Mouse (Mus musculus): ENCODE results near the gene Atp5f1. TPM values are rescaled to one million over a fixed set of nuclear protein-coding genes. Genes with fewer than 3 reads are reported as not detected.
"Not testable (repeated sequence)": the region's sequence is repeated elsewhere in the genome, so short reads cannot be mapped to it uniquely, and the experiment has no call there.

Gene Atp5f1
- 491 and 564 TPM in 2 replicates for polyA plus RNA-seq (2015; fragmentation: Nextera tagmentation; extraction: Ambion mirVana)

- peaks cover 29% of the 10 kb centered on the region for H3K4me1 ChIP-seq
- peak within 1 kb of the TSS; percentile 94 for H3K9ac ChIP-seq
- ATAC-seq (replicated peaks; ENCODE audit: low FRiP score): no peak
- no peaks in the 10 kb centered on the region for H3K9me3 ChIP-seq (replicated peaks)
- peak within 1 kb of the TSS; percentile 84 for H3K4me2 ChIP-seq
- WGBS: 11% methylated on average over 6 of the region's 6 CpGs
- peak within 1 kb of the TSS; percentile 90 for H3K27ac ChIP-seq
- peak within 1 kb of the TSS; percentile 98 for H3K4me3 ChIP-seq (replicated peaks)
- H3K36me3 ChIP-seq: peaks cover 59% of the 10 kb centered on the region
- H3K27me3 ChIP-seq: no peaks in the 10 kb centered on the region
Measured at GRCm38 (mm10) chr3:105959999-105960398, at the start of gene Atp5f1. TSS of gene Atp5f1 (minus strand) at chr3:105960099.

DNA sequence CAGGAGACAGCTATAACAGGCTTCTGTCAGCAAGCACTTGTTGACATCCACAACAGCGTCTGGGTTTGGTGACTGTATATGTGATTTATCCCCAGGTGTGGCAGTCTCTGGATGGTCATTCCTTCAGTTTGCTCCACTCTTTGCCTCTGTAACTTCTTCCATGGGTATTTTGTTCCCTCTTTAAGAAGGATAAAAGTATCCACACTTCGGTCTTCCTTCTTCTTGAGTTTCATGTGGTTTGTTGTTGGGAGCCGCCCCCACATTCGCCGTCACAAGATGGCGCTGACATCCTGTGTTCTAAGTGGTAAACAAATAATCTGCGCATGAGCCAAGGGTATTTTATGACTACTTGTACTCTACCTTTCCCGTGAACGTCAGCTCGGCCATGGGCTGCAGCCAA is 43.5 kb upstream of the Atp5f1 start:
- WGBS: 61% methylated on average over 10 of the region's 10 CpGs
- H3K27me3 ChIP-seq; H3K4me3 ChIP-seq (replicated peaks); H3K27ac ChIP-seq; H3K9ac ChIP-seq; H3K36me3 ChIP-seq; H3K4me2 ChIP-seq; H3K9me3 ChIP-seq (replicated peaks); H3K4me1 ChIP-seq; ATAC-seq (replicated peaks; ENCODE audit: low FRiP score): not testable (repeated sequence)

DNA sequence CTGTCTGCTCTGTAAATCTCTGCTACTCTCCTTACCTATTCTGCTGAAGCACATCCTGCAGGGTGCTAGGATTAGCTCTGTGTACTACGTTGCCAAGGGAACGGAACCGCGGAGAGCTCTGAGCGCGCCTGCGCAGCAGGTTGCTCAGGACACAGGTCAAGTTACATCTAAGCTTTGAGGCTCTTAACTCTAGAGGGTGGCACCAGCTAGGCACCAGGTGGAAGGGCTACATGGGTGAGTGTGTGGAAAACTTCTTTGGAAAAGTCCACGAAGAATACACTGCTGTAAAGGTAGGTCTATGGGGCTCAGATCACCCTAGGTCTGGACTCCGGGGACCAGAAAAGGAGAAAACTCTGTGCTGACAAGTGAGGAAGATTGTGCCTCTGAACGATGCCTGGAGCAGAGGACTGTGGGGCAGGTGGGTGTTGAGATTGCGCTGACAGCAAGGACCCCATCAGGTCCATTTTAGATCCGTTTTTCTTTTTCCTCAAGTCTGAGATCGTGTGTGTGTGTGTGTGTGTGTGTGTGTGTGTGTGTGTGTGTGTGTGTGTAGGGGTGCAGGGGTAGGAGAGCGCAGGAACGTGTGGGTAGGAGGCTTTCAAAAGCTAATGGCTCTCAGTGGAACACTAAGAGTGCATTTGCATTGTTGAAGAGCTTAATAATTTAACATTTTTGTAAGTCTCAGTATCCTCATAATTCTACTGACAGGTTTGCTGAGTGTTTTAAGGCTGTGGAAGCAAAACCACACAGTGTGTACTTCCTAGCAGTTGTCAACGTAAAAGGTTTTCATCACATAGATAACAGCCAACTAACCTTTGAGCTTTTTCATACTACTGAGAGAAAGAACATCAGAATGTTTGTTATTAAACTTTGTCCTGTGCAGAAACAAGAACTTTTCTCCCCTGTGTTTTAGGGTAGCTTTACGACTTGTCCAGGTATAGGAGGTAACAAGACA is 41.8 kb upstream of the Atp5f1 start:
- peak overlapping the region; percentile 23 for H3K4me3 ChIP-seq (replicated peaks)
- peak; percentile 98 for ATAC-seq (replicated peaks; ENCODE audit: low FRiP score)
- H3K9me3 ChIP-seq (replicated peaks): no peaks in the 10 kb centered on the region
- H3K4me1 ChIP-seq: 0 out of 2 replicates have a peak, but pooled peaks cover 5% of the 10 kb centered on the region
- peak overlapping the region; percentile 51 for H3K4me2 ChIP-seq
- WGBS: 23% methylated on average over 17 of the region's 17 CpGs
- no peaks in the 10 kb centered on the region for H3K27me3 ChIP-seq
- no peaks in the 10 kb centered on the region for H3K36me3 ChIP-seq
- no peak overlapping the region for H3K27ac ChIP-seq
- H3K9ac ChIP-seq: no peak overlapping the region

GRCm38 (mm10) chr3:106000707-106001375 is 40.9 kb upstream of the Atp5f1 start:
- H3K4me3 ChIP-seq (replicated peaks): peak overlapping the region; percentile 23

DNA sequence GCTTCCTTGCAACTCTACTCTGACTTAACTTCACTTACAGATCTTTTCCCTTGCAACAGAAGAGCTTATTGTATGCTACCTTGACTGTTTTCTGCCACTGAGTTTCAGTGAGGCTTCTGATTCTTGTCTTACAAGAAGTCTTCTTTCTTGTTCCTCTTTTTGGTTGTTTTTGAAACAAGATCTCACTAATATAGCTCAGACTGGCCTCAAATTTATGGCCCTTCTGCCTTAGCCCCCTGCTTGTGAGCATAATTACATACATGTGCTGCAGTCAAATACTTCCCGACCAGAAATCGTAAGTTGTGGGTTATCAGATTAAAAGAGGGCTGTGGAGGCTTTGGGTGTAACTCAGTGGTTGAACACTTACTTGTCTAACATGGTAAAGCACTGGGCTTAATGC is 34.8 kb upstream of the Atp5f1 start:
- Histone ChIP-seq H3K27ac (no peak overlapping the region), H3K9ac (no peak overlapping the region), H3K36me3 (no peaks in the 10 kb centered on the region), H3K4me1 (no peaks in the 10 kb centered on the region), H3K4me3 (replicated peaks) (no peak overlapping the region), H3K9me3 (replicated peaks) (no peaks in the 10 kb centered on the region), H3K4me2 (no peak overlapping the region), H3K27me3 (no peaks in the 10 kb centered on the region)
- WGBS: 39% methylated on average over 2 of the region's 2 CpGs
- ATAC-seq (replicated peaks; ENCODE audit: low FRiP score): no peak

More at GRCm38 (mm10) chr3:106000707-106001375, 40.9 kb upstream of the Atp5f1 start:
- Histone ChIP-seq H3K9ac (no peak overlapping the region), H3K27ac (no peak overlapping the region), H3K36me3 (no peaks in the 10 kb centered on the region), H3K9me3 (replicated peaks) (no peaks in the 10 kb centered on the region), H3K4me1 (0 out of 2 replicates have a peak, but pooled peaks cover 5% of the 10 kb centered on the region), H3K27me3 (no peaks in the 10 kb centered on the region), H3K4me2 (peak overlapping the region; percentile 51)
- WGBS: 25% methylated on average over 11 of the region's 11 CpGs
- ATAC-seq (replicated peaks; ENCODE audit: low FRiP score): no peak; the same call in 1 of the 2 replicates

GRCm38 (mm10) chr3:105991653-105992283 is 31.9 kb upstream of the Atp5f1 start:
- no peak overlapping the region for H3K4me2 ChIP-seq
- no peaks in the 10 kb centered on the region for H3K27me3 ChIP-seq
- no peaks in the 10 kb centered on the region for H3K36me3 ChIP-seq
- no peak overlapping the region for H3K4me3 ChIP-seq (replicated peaks)
- no peaks in the 10 kb centered on the region for H3K9me3 ChIP-seq (replicated peaks)
- no peaks in the 10 kb centered on the region for H3K4me1 ChIP-seq
- ATAC-seq (replicated peaks; ENCODE audit: low FRiP score): no peak
- 30% methylated on average over 4 of the region's 4 CpGs for WGBS
- H3K27ac ChIP-seq: no peak overlapping the region
- no peak overlapping the region for H3K9ac ChIP-seq

DNA sequence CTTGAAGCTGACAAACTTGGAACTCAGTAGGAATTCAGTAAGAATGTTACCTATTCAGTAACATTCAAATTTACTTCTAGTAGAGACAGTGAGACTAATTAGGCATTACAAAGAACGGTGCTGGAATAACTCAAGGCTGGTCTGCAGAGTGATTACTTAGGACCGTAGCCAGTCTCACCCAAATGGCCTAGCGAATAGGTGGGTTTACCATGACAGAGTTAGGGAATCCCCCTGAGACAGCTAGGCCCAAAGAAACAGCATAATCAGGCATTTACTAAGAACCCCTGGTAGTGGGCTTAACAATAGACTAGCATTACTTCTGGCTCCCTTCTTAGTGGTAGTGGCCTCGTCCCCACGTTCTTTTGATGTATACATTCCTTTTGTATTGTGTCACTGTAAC is 29.7 kb upstream of the Atp5f1 start:
- ATAC-seq (replicated peaks; ENCODE audit: low FRiP score); H3K4me2 ChIP-seq; H3K36me3 ChIP-seq; H3K4me1 ChIP-seq; H3K4me3 ChIP-seq (replicated peaks); H3K27me3 ChIP-seq; H3K9ac ChIP-seq; H3K9me3 ChIP-seq (replicated peaks); H3K27ac ChIP-seq: not testable (repeated sequence)
- 62% methylated on average over 5 of the region's 5 CpGs for WGBS

GRCm38 (mm10) chr3:105974174-105974573 is 14.3 kb upstream of the Atp5f1 start:
- Histone ChIP-seq H3K36me3 (peaks cover 14% of the 10 kb centered on the region), H3K27me3 (no peaks in the 10 kb centered on the region), H3K27ac (no peak overlapping the region), H3K9ac (no peak overlapping the region), H3K4me2 (no peak overlapping the region), H3K9me3 (replicated peaks) (no peaks in the 10 kb centered on the region), H3K4me3 (replicated peaks) (no peak overlapping the region), H3K4me1 (no peaks in the 10 kb centered on the region)
- 80% methylated on average over 2 of the region's 2 CpGs for WGBS
- ATAC-seq (replicated peaks; ENCODE audit: low FRiP score): no peak

GRCm38 (mm10) chr3:105973411-105973810 is 13.5 kb upstream of the Atp5f1 start, which contains the start of gene Ovgp1:
TSS of gene Ovgp1 (plus strand) at chr3:105973711.
- ATAC-seq (replicated peaks; ENCODE audit: low FRiP score): no peak
- Histone ChIP-seq H3K36me3 (peaks cover 22% of the 10 kb centered on the region), H3K4me3 (replicated peaks) (no peak within 1 kb of the TSS), H3K9me3 (replicated peaks) (no peaks in the 10 kb centered on the region), H3K4me2 (no peak within 1 kb of the TSS), H3K27me3 (no peaks in the 10 kb centered on the region), H3K4me1 (no peaks in the 10 kb centered on the region), H3K9ac (no peak within 1 kb of the TSS), H3K27ac (no peak within 1 kb of the TSS)
- WGBS: 56% methylated on average over 3 of the region's 3 CpGs

- 81% methylated on average over 5 of the region's 5 CpGs for WGBS
- Histone ChIP-seq H3K27ac (no peak overlapping the region), H3K36me3 (peaks cover 37% of the 10 kb centered on the region), H3K4me2 (no peak overlapping the region), H3K9ac (no peak overlapping the region), H3K4me1 (no peaks in the 10 kb centered on the region), H3K4me3 (replicated peaks) (no peak overlapping the region), H3K27me3 (no peaks in the 10 kb centered on the region), H3K9me3 (replicated peaks) (no peaks in the 10 kb centered on the region)
- 0 out of 2 replicates have a peak, but pooled peaks have one; percentile 15 for ATAC-seq (replicated peaks; ENCODE audit: low FRiP score)
Measured at GRCm38 (mm10) chr3:105971831-105972446, 12.0 kb upstream of the Atp5f1 start.

GRCm38 (mm10) chr3:105960700-105961099 is 801 bp upstream of the Atp5f1 start:
- Histone ChIP-seq H3K27me3 (no peaks in the 10 kb centered on the region), H3K4me2 (peak overlapping the region; percentile 84), H3K9me3 (replicated peaks) (no peaks in the 10 kb centered on the region), H3K36me3 (peaks cover 63% of the 10 kb centered on the region), H3K4me3 (replicated peaks) (peak overlapping the region; percentile 98), H3K4me1 (peaks cover 29% of the 10 kb centered on the region), H3K9ac (no peak overlapping the region), H3K27ac (no peak overlapping the region)
- WGBS: 96% methylated on average over 2 of the region's 2 CpGs
- no peak for ATAC-seq (replicated peaks; ENCODE audit: low FRiP score)

All from kidney, embryonic 15.5 days (tissue).